Mouse (Mus musculus): ENCODE measurements around the gene Sec31b.

GRCm38 (mm10) chr19:44475268-44475667, 70.4 kb downstream of the Sec31b start:
- TF ChIP-seq POLR2AphosphoS5 (IDR thresholded peaks at IDR 0.05; ENCODE audit: borderline replicate concordance, low read depth, low read length) = no peak
- TF ChIP-seq CTCF (IDR thresholded peaks at IDR 0.05 in 2 of 3, conservative IDR thresholded peaks at IDR 0.05 in 1 of 3; ENCODE audit: control insufficient read depth in 1 of 3, insufficient read depth in 1 of 3, low read depth in 2 of 3, low read length in 3 of 3, poor library complexity in 1 of 3, severe bottlenecking in 1 of 3) = no peak
- TF ChIP-seq GATA1 (IDR thresholded peaks at IDR 0.05; ENCODE audit: low read depth, low read length) = no peak
- TF ChIP-seq MXI1 (IDR thresholded peaks at IDR 0.05; ENCODE audit: low read depth, low read length) = no peak
- no peak for TF ChIP-seq ELF1 (IDR thresholded peaks at IDR 0.05; ENCODE audit: low read depth, low read length)
- TF ChIP-seq MAFK (IDR thresholded peaks at IDR 0.05; ENCODE audit: borderline replicate concordance, low read depth, low read length) = no peak
- no peak for TF ChIP-seq MYC (IDR thresholded peaks at IDR 0.05; ENCODE audit: low read depth, low read length)
- TF ChIP-seq POLR2A (IDR thresholded peaks at IDR 0.05; ENCODE audit: control insufficient read depth in 1 of 2, insufficient read depth in 1 of 2, low read depth in 1 of 2, low read length in 2 of 2, poor library complexity in 1 of 2) = no peak
- TF ChIP-seq RAD21 (IDR thresholded peaks at IDR 0.05; ENCODE audit: low read depth, low read length) = no peak

Measured in MEL (cell line).